In genomic region chr4:126290314-126290713, GRCm38 (mm10) we compare ENCODE assay signal across 29 mouse cellular contexts. TPM values are rescaled to one million over a fixed set of nuclear protein-coding genes. Genes with fewer than 3 reads are reported as not detected.
"Had no signal": no experiment of that assay in that cellular context is flagged by ENCODE, and none has a peak within 500 bp of the region (broad histone marks: within the 10 kb centered on the region; RNA-seq: fewer than 3 reads in every experiment).

No protein-coding gene starts in this region.

- H3K4me3 ChIP-seq: heart, adult 2 months; heart, embryonic 13.5 days; heart, embryonic 15.5 days; hindbrain, embryonic 13.5 days; hindbrain, embryonic 15.5 days; kidney, embryonic 15.5 days; limb, embryonic 12.5 days; liver, embryonic 13.5 days; liver, embryonic 15.5 days had no signal

- H3K9ac ChIP-seq: heart, embryonic 13.5 days; heart, embryonic 15.5 days; hindbrain, embryonic 13.5 days; hindbrain, embryonic 15.5 days; kidney, embryonic 15.5 days; limb, embryonic 12.5 days; liver, embryonic 13.5 days; liver, embryonic 15.5 days had no signal

- H3K36me3 ChIP-seq: heart, embryonic 13.5 days; heart, embryonic 15.5 days; hindbrain, embryonic 13.5 days; hindbrain, embryonic 15.5 days; kidney, embryonic 15.5 days; limb, embryonic 12.5 days; liver, embryonic 13.5 days; liver, embryonic 15.5 days had no signal

- H3K9me3 ChIP-seq: heart, embryonic 15.5 days; hindbrain, embryonic 13.5 days; hindbrain, embryonic 15.5 days; kidney, embryonic 15.5 days; liver, embryonic 13.5 days; liver, embryonic 15.5 days had no signal

- ATAC-seq: hindbrain, postnatal 0 days; intestine, embryonic 16.5 days had no signal

- H3K4me2 ChIP-seq: heart, embryonic 11.5 days; heart, embryonic 13.5 days; heart, embryonic 15.5 days; hindbrain, embryonic 13.5 days; hindbrain, embryonic 15.5 days; kidney, embryonic 15.5 days; liver, embryonic 11.5 days; liver, embryonic 13.5 days; liver, embryonic 15.5 days had no signal

- DNase-seq: gastrocnemius, postnatal 14 days; gastrocnemius, postnatal 36 days; heart, adult 11 months; heart, adult 2 months; heart, postnatal 14 days; heart, postnatal 36 days; kidney, adult 11 months; kidney, adult 2 months; kidney, adult 9 months; kidney, postnatal 14 days; kidney, postnatal 36 days; layer of hippocampus, adult 9-11 months; layer of hippocampus, postnatal 36 days; left cerebral cortex, postnatal 4 days; liver; liver, embryonic 13.5 days had no signal

- H3K27ac ChIP-seq: heart, adult 2 months; heart, embryonic 13.5 days; heart, embryonic 15.5 days; hindbrain, embryonic 13.5 days; hindbrain, embryonic 15.5 days; hindbrain, postnatal 0 days; kidney, embryonic 15.5 days; kidney, postnatal 0 days; liver, embryonic 13.5 days; liver, embryonic 15.5 days had no signal

RNA-seq across cellular contexts. Expression of gene Col8a2, which starts 3.7 kb away (rescaled TPM):
- total RNA-seq: hematopoietic stem cell, adult 5-6 weeks had no signal

RNA-seq across cellular contexts. Expression of gene Tekt2, which starts 35.2 kb away (rescaled TPM):
- total RNA-seq: hematopoietic stem cell, adult 5-6 weeks had no signal
